Mouse (Mus musculus) cortical plate, adult 2 months (tissue): ENCODE measurements around the gene D930048N14Rik.

ENCODE experiments used
- CTCF ChIP-seq: fragments of 200-500 bp; IDR thresholded peaks from 2 replicates; pipeline ENCODE4 v1.5.1; 2011; ENCODE audit warnings: mild to moderate bottlenecking, control low read depth, low read length; ENCODE audit not compliant: insufficient read depth; ENCODE audit errors: extremely low read depth
- POLR2A ChIP-seq: fragments of 200-500 bp; IDR thresholded peaks from 2 replicates; pipeline ENCODE4 v1.6.1; 2011; ENCODE audit warnings: mild to moderate bottlenecking, low read length, control low read depth; ENCODE audit not compliant: insufficient read depth; ENCODE audit errors: extremely low read depth

DNA sequence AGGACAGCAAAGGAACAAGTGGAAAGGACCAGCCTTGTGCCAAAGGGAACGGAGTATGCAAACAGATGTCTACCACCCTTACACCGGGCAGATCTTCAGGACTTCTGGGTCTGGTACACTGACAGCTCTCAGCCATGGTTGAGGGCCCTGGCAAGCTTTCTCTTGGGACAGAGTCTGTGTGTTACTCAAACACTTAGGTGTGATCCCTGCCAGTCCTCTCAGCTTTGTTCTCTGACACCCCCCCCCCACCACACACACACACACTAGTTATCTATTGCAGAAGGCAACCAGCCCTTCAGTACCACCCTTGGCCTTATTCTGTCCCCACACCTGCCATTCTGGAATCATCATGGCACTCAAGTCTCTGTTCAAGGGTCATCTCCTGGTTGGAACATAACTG, 29.0 kb upstream of the D930048N14Rik start:
- TF ChIP-seq CTCF (no peak), POLR2A (no peak)
